Mouse (Mus musculus) kidney, postnatal 25 days (tissue): ENCODE measurements at regions not wholly inside any gene's neighbourhood (a gene's known extent, or its start where the extent isn't known, plus 50 kb on each side); places are given as distances from the start of the nearest gene placed in this dataset.

Experiments used
- DNase-seq, 2 experiments: peaks; one replicate each; pipeline ENCODE4 v3.0.0; 2021; ENCODE audit warnings: mixed read lengths in 2 of 2

DNA sequence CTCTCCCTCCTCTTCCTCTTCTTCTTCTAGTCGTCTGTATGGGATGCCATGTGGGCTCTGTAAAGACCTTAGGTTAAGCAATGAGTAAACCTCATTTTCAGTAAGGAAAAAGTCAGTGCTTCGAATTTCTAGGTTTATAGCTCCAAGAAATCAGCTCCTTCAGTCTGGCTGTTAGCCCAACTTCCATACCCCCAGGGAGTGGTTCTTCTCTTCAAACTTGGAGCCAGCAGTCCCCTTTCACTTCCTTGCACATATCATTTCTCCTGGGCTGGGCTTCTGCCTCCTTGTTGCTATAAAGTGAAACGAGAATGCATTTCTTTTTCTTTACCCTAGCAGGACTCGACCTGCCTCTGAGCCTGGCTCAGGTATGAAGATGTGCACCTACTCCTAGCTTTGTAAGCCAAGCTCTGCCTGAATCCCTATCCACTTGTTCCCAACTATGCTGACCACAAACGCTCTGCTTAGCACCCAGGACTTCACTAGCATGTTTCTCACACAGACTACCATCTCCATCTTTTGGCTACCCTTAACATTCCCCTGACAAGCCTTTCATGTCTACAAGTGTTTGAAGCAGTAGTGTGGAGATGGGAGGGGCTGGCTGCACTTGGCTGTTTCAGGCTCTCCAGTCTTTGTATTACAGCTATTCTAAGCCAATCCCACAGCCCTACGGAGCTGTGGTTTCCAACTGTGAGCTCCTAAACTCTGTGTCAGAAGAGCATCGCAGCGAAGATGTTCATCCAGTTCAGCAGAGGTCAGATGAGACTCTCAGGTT, 243.8 kb upstream of the Tprg start:
- no peak for DNase-seq

DNA sequence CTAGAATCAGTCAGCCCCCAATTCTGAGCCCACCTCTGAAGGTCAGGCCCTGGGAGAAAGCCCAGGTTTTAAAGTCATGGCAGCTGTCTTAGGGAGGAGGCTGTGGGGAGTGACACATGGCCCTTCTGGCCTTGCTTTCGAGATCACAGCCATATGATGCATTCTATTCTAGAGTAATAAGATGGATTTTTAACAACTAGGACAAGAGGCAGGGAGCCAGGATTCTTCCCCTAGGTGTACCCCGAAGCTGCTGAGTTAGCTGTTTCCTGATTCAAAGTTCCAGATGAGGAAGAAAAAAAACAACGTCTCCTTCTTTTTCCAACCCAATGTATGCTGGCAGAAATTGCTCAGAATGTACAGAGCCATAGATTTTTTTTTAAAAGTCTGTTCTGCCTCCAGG, 242.0 kb upstream of the Tprg start:
- no peak for DNase-seq

DNA sequence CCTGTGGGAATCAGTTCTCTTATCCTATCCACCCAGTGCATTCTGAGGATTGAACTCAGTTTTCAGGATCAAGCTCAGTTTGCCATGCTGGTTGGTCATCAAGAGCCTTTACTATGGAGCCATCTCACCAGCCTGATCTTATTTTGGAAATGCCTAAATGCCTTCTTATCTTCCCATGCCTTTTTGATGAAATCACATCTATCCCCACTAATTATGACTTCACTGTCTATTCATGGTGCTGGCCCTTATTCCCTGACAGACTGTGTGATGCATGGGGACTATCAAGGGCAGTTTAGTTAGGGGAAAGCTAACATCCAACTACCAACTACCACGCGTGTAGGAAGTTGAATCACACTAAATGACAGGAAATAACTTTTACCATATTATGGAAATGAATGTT, 238.9 kb upstream of the Tprg start:
- no peak for DNase-seq

- no peak for DNase-seq
Measured at GRCm38 (mm10) chr16:25049928-25050510, 236.6 kb upstream of the Tprg start.

GRCm38 (mm10) chr16:25051044-25051443, 235.6 kb upstream of the Tprg start:
- DNase-seq = no peak

DNA sequence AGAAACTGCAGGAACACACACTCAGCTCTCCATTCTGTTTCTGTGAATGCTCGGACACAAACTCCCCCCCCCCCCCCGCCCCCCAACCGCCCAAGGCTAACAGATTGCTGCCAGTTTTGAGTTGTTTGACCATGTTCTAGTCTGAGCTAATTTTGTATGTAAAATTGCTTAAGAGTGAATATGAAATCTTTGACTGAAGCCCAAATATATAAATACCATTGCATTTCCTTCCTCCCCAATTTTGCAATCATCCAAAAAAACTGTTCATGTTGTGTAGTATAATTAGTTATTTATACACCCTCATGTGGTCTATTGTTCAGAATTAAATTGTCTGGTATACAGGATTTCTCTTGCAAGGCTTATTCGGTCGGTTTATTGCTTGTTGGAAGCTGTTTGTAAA, 234.2 kb upstream of the Tprg start:
- no peak for DNase-seq

DNA sequence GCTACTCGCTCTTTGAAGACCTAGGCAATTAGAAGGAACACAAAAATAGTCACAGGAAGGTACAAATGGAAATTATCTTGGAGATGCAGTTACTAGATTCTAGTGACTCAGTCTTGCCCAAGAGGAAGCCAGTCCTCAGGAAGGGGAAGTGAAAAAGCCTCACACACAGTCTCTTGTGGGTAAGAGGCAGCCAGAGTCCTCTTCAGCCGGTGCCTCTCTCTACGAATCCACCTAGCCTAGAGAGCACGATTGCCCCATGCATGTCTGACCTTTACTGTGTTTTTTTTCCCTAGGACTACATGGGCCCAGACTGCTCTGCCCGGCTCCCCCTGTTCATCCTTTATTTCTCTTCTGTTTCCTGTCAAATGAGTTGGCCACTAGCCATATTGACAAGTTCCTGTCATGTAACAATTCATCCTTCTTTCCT, 233.7 kb upstream of the Tprg start:
- DNase-seq = no peak

- peak in 1 of 2 experiments; percentile 20 for DNase-seq
Measured at GRCm38 (mm10) chr16:25054304-25054703, 232.3 kb upstream of the Tprg start.

GRCm38 (mm10) chr16:25055376-25055775, 231.2 kb upstream of the Tprg start:
- no peak for DNase-seq

DNA sequence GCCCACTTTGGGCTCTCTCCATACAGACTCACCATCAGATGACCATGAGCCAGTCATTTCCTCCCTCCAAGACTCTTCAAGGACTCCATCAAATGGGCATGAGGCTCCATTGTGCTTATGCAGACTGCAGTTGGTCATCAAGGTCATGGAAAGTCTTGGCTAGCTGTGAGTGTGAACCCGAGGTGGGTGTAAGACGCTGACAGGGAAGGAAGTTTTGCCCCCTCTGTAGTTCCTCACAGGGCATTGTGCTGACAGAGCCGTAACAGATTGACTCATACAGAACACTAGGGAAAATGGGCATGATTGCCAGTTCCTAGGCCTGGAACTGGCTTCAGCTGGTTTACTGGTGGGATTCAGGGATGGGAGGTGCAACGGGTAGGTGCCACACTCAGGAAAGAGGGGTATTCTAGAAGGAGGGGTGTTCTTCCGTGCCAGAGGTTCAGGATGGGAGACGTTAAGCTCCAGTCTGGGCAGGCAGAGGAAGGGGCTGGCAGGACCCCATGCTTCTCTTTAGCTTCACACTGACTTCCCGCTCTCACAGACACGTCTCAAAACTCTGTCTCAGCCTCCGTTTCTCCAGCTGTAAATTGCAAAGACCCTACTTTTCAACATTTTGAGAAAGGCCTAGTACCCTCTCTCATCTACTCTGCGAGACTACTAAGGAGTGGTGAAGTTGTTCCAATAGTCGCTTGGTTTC, 228.4 kb upstream of the Tprg start:
- DNase-seq = no peak

- DNase-seq = peak; percentile 99
Measured at GRCm38 (mm10) chr16:25058812-25059501, 227.7 kb upstream of the Tprg start.

- no peak for DNase-seq
Measured at GRCm38 (mm10) chr16:25059504-25059992, 227.1 kb upstream of the Tprg start.

- DNase-seq = no peak
Measured at GRCm38 (mm10) chr16:25060266-25060665, 226.4 kb upstream of the Tprg start.

- no peak for DNase-seq
Measured at GRCm38 (mm10) chr16:25061631-25062030, 225.0 kb upstream of the Tprg start.

DNA sequence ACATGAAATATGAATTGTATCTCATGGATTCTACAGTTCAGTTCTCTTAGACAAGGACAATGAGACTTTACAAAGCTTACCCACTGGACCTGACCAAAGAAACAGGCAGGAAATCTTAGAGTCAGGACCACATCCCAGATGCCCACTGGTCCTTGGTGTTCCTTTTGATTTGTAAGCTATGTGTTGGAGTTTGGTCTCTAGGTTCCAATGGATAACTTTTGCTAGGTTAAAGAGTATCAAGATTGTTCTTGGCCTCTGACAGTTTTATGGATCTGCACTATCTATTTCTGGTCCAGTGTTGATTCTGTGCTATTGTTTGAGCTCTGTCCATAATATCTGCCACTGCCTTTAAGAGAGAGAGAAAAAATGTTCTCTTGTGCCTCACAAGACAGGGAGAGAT, 222.6 kb upstream of the Tprg start:
- DNase-seq = no peak

- peak; percentile 87 to 95 for DNase-seq
Measured at GRCm38 (mm10) chr16:25064538-25064937, 222.1 kb upstream of the Tprg start.

GRCm38 (mm10) chr16:25066822-25067221, 219.8 kb upstream of the Tprg start:
- DNase-seq = peak in 1 of 2 experiments; percentile 57

GRCm38 (mm10) chr16:25067276-25068249, 219.1 kb upstream of the Tprg start:
- DNase-seq = peak in 1 of 2 experiments; percentile 48

DNA sequence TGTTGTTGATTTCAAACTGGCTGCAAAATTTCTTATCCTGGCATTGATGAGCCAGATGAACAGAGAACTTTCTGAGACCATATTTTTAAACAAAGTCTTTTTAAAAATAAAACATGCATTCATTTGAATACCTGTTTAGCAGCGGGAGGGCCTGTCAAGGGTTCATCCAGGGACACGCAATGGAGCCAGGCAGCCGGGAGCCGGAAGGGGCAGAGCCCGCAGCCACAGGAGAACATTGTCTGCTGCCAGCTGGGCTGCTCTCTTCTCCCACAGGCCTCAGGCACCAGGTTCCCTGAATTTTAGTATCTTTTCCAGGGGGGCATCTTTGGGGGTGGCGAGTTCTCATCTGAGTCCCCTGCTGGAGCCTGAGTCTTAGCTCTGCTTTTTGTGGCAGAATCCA, 205.8 kb upstream of the Tprg start:
- no peak for DNase-seq

- DNase-seq = no peak
Measured at GRCm38 (mm10) chr16:25083729-25084128, 202.9 kb upstream of the Tprg start.

GRCm38 (mm10) chr16:25087741-25088648, 198.6 kb upstream of the Tprg start:
- no peak for DNase-seq
